Mouse (Mus musculus) ES-CJ7 (cell line): Measurements from ENCODE around the gene Olfr1122.
A peak's percentile ranks its signal among the peaks of the same experiment; 100 is the strongest.
"Not testable (repeated sequence)": the region's sequence is repeated elsewhere in the genome, so short reads cannot be mapped to it uniquely, and the experiment has no call there.

Experiments
- DNase-seq: peaks from one replicate; pipeline ENCODE4 v3.0.0; 2011; ENCODE audit warnings: low read depth, low spot score

Olfr1122 gene

GRCm38 (mm10) chr2:87385549-87385948 lies at the start of gene Olfr1122:
TSS of gene Olfr1122 (plus strand) at chr2:87385849.
- DNase-seq, result no peak

- DNase-seq, result no peak
These were observed 31.1 kb upstream of the Olfr1122 start, which contains the start of gene Olfr1120 for GRCm38 (mm10) chr2:87354515-87354914. TSS of gene Olfr1120 (plus strand) at chr2:87354815.

- DNase-seq, result not testable (repeated sequence)
These were observed 25.5 kb upstream of the Olfr1122 start for GRCm38 (mm10) chr2:87360121-87360520.

- no peak for DNase-seq
These were observed 16.1 kb upstream of the Olfr1122 start, which contains the start of gene Olfr1121 for GRCm38 (mm10) chr2:87369595-87369994. TSS of gene Olfr1121 (plus strand) at chr2:87369895.

- no peak for DNase-seq
These were observed 13.9 kb upstream of the Olfr1122 start for GRCm38 (mm10) chr2:87371726-87372125.

GRCm38 (mm10) chr2:87383935-87384334 lies 1.7 kb upstream of the Olfr1122 start:
- no peak for DNase-seq

- not testable (repeated sequence) for DNase-seq
These were observed 8.0 kb downstream of the Olfr1122 start for GRCm38 (mm10) chr2:87393605-87394004.

- DNase-seq, result peak; percentile 39
These were observed 9.0 kb downstream of the Olfr1122 start for GRCm38 (mm10) chr2:87394686-87395085.

- no peak for DNase-seq
These were observed 30.7 kb downstream of the Olfr1122 start, which contains the start of gene Olfr1123 for GRCm38 (mm10) chr2:87416335-87416734. TSS of gene Olfr1123 (plus strand) at chr2:87416635.

GRCm38 (mm10) chr2:87429975-87430374 lies 44.3 kb downstream of the Olfr1122 start, which contains the start of gene Olfr1124:
TSS of gene Olfr1124 (plus strand) at chr2:87430275.
- no peak for DNase-seq

GRCm38 (mm10) chr2:87437731-87438130 lies 52.1 kb downstream of the Olfr1122 start:
- peak; percentile 71 for DNase-seq
